Mouse (Mus musculus): ENCODE data around the gene Rgr. TPM values are rescaled to one million over a fixed set of nuclear protein-coding genes. Genes with fewer than 3 reads are reported as not detected.

Rgr gene
- not detected in 2 replicates for polyA plus RNA-seq (2015; fragmentation: Nextera tagmentation; extraction: Ambion mirVana)

DNA sequence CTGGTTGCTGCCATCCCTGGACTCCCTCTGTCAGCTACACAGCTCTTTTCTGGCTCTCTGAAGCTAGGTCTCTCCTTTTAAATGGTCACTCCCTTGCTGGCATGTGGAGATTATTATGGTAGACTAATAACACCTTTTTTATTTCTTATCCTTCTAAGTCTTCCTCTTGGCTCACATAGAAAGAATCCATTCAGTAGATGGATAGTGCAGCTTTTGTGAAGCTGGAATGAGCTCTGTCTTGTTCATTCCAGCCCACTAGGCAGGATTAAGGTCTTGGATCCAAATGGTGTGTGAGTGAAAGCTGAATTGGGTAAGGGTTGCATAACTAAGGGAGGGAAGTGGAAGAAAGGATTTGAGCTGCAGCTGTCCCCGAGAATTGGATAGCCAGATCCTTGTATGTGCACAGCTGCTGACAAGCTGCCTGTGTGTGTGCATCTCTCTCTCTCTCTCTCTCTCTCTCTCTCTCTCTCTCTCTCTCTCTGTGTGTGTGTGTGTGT lies at the start of gene Rgr:
Gene Rgr (minus strand): TSS at position 51 of the 497 bp plus-strand sequence.
- Histone ChIP-seq H3K36me3 (ENCODE audit: control insufficient read depth, insufficient read depth) (no peaks in the 10 kb centered on the region), H3K9ac (ENCODE audit: low read depth, low read length) (no peak within 1 kb of the TSS), H3K4me2 (replicated peaks; ENCODE audit: low read depth) (no peak within 1 kb of the TSS), H3K27ac (ENCODE audit: low read depth, low read length) (no peak within 1 kb of the TSS), H3K4me1 (replicated peaks; ENCODE audit: control insufficient read depth, insufficient read depth, low read length) (no peaks in the 10 kb centered on the region), H3K27me3 (replicated peaks; ENCODE audit: control insufficient read depth, insufficient read depth, low read length) (no peaks in the 10 kb centered on the region), H3K9me3 (ENCODE audit: control insufficient read depth) (no peaks in the 10 kb centered on the region), H3K4me3 (ENCODE audit: low read depth, low read length) (no peak within 1 kb of the TSS)
- TF ChIP-seq CTCF (IDR thresholded peaks at IDR 0.05; ENCODE audit: low read depth), result no peak
- WGBS, result 64% methylated on average over 1 of the region's 1 CpGs
- no peak for ATAC-seq

DNA sequence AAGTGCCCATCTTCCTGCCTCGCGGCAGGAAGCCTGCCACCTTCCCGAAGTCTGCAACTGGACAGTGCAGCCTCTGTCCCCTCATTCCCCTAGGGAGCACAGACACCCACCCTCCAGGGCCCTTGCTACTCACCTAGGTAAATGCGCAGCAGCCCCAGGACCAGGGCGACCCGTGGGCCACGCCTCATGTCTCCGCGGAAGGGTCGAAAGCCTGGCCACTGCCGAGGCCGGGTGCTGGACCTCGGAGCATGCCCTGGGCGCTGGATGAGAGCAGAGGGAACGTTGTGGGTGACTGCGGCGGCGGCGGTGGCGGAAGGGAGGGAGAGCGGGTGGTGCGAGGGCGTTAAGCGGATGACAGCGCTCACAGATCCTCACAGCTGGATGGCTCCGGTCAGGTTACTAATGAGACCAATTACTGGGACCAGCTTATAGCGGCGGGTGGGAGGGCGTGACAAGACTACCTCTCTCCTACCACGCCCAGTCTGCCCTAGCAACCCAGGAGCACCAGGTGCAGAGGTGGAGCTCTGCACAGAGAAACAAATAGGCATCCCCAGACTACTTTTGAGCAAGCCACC lies 49.3 kb upstream of the Rgr start, which contains the start of gene Cdhr1:
Gene Cdhr1 (minus strand): TSS at position 392 of the 575 bp plus-strand sequence.
- Histone ChIP-seq H3K27me3 (replicated peaks; ENCODE audit: control insufficient read depth, insufficient read depth, low read length) (peaks cover 16% of the 10 kb centered on the region), H3K4me1 (replicated peaks; ENCODE audit: control insufficient read depth, insufficient read depth, low read length) (no peaks in the 10 kb centered on the region), H3K9ac (ENCODE audit: low read depth, low read length) (peak within 1 kb of the TSS; percentile 3; the same call in 1 of the 2 replicates), H3K4me2 (replicated peaks; ENCODE audit: low read depth) (peak within 1 kb of the TSS; percentile 51), H3K36me3 (ENCODE audit: control insufficient read depth, insufficient read depth) (no peaks in the 10 kb centered on the region), H3K4me3 (ENCODE audit: low read depth, low read length) (peak within 1 kb of the TSS; percentile 17), H3K27ac (ENCODE audit: low read depth, low read length) (no peak within 1 kb of the TSS), H3K9me3 (ENCODE audit: control insufficient read depth) (no peaks in the 10 kb centered on the region)
- ATAC-seq, result 0 out of 2 replicates have a peak, but pooled peaks have one; percentile 36
- 2% methylated on average over 30 of the region's 30 CpGs for WGBS
- TF ChIP-seq CTCF (IDR thresholded peaks at IDR 0.05; ENCODE audit: low read depth), result no peak

DNA sequence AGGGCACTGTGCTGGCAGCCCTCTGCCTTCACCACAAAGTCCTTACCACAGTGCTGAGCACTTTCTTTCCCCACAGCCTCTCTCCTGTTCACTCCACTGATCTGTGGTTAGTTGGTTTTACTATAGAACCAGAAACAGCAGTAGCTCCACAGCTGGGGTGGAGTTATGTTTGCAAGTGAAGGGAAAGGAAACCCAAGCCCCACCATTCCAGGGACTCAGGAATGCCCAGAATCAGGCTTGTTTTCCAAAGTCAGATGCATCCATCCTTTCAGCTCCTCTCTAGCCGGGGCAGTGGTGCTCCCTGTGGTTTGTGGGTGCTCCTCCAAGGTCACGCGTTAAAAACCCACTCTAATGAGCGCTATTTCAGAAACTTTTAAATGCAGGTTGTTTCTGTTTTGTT lies 46.8 kb upstream of the Rgr start:
- ATAC-seq, result no peak
- no peak overlapping the region for H3K4me3 ChIP-seq (ENCODE audit: low read depth, low read length)
- H3K4me1 ChIP-seq (replicated peaks; ENCODE audit: control insufficient read depth, insufficient read depth, low read length), result no peaks in the 10 kb centered on the region
- no peak overlapping the region for H3K4me2 ChIP-seq (replicated peaks; ENCODE audit: low read depth)
- peaks cover 16% of the 10 kb centered on the region for H3K27me3 ChIP-seq (replicated peaks; ENCODE audit: control insufficient read depth, insufficient read depth, low read length)
- no peak overlapping the region for H3K9ac ChIP-seq (ENCODE audit: low read depth, low read length)
- H3K27ac ChIP-seq (ENCODE audit: low read depth, low read length), result no peak overlapping the region
- no peaks in the 10 kb centered on the region for H3K36me3 ChIP-seq (ENCODE audit: control insufficient read depth, insufficient read depth)
- WGBS, result 74% methylated on average over 4 of the region's 4 CpGs
- no peak for TF ChIP-seq CTCF (IDR thresholded peaks at IDR 0.05; ENCODE audit: low read depth)
- no peaks in the 10 kb centered on the region for H3K9me3 ChIP-seq (ENCODE audit: control insufficient read depth)

DNA sequence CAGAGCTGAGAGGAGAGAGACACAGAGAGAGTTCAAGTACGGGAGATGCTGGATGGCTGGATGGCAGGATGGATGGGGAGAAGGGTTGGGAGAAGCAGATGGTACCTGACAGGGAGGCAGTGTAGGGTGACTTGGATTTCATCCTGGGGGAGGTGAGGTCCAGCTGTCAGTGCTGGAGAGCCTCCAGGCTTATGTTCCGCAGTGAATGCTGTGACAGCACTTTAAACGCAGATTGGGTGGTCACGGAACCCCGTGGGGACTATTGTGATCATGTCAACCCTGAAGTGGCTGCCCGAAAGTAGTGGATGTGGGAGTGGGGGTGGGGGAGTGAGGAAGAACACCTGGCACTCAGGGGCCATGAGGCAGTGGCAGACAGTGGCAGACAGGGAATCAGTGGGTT lies 45.7 kb upstream of the Rgr start:
- Histone ChIP-seq H3K4me3 (ENCODE audit: low read depth, low read length) (no peak overlapping the region), H3K4me1 (replicated peaks; ENCODE audit: control insufficient read depth, insufficient read depth, low read length) (no peaks in the 10 kb centered on the region), H3K27me3 (replicated peaks; ENCODE audit: control insufficient read depth, insufficient read depth, low read length) (peaks cover 16% of the 10 kb centered on the region), H3K27ac (ENCODE audit: low read depth, low read length) (no peak overlapping the region), H3K9ac (ENCODE audit: low read depth, low read length) (no peak overlapping the region), H3K4me2 (replicated peaks; ENCODE audit: low read depth) (no peak overlapping the region), H3K36me3 (ENCODE audit: control insufficient read depth, insufficient read depth) (no peaks in the 10 kb centered on the region), H3K9me3 (ENCODE audit: control insufficient read depth) (no peaks in the 10 kb centered on the region)
- TF ChIP-seq CTCF (IDR thresholded peaks at IDR 0.05; ENCODE audit: low read depth), result no peak
- ATAC-seq, result no peak
- 78% methylated on average over 6 of the region's 6 CpGs for WGBS

DNA sequence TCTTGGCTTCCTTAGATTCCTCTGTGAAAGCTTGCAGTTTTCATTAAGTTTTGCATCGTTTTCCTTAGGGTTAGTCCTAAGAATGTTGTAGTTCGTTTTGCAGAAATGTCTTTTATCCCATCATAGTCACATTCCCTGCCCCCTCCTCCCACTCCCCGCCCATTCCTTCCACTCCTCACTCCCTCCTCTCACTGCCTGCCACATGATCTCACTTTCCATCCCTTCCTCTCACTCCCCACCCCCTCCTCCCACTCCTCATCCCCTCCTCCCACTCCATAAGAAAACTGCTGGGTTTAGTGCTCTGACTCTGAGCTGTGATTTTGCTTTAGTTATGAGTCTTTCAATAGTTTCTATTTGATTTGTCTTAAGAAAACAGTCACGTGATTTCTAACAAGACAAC lies 35.0 kb upstream of the Rgr start:
- Histone ChIP-seq H3K4me1 (replicated peaks; ENCODE audit: control insufficient read depth, insufficient read depth, low read length) (no peaks in the 10 kb centered on the region), H3K4me2 (replicated peaks; ENCODE audit: low read depth) (no peak overlapping the region), H3K9ac (ENCODE audit: low read depth, low read length) (no peak overlapping the region), H3K9me3 (ENCODE audit: control insufficient read depth) (no peaks in the 10 kb centered on the region), H3K27ac (ENCODE audit: low read depth, low read length) (no peak overlapping the region), H3K27me3 (replicated peaks; ENCODE audit: control insufficient read depth, insufficient read depth, low read length) (no peaks in the 10 kb centered on the region), H3K36me3 (ENCODE audit: control insufficient read depth, insufficient read depth) (no peaks in the 10 kb centered on the region), H3K4me3 (ENCODE audit: low read depth, low read length) (no peak overlapping the region)
- no peak for TF ChIP-seq CTCF (IDR thresholded peaks at IDR 0.05; ENCODE audit: low read depth)
- 28% methylated on average over 4 of the region's 4 CpGs for WGBS
- no peak for ATAC-seq

DNA sequence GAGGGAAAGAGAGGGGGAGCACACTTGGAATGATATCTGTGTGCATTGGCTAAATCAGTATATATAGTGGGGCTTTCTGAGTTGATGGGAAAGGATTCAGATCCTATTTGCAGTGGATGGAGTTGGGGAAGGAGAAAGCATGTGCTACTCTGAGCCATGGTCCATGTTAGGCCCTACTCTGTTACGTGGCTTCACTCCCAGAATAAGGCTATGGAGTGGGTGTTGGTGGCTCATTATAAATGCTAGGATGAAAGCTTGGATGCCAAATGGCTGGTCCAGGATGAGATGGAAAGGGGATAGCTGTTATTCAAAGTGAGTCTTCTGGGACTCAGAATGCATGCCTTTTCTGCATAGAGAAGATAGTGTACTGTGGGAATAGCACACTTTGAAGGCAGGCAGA lies 32.0 kb upstream of the Rgr start:
- H3K9me3 ChIP-seq (ENCODE audit: control insufficient read depth), result no peaks in the 10 kb centered on the region

More for the DNA sequence above, 32.0 kb upstream of the Rgr start:
- H3K4me2 ChIP-seq (replicated peaks; ENCODE audit: low read depth), result no peak overlapping the region
- no peaks in the 10 kb centered on the region for H3K27me3 ChIP-seq (replicated peaks; ENCODE audit: control insufficient read depth, insufficient read depth, low read length)
- no peak overlapping the region for H3K27ac ChIP-seq (ENCODE audit: low read depth, low read length)
- WGBS, result 83% methylated on average over 1 of the region's 1 CpGs
- no peaks in the 10 kb centered on the region for H3K4me1 ChIP-seq (replicated peaks; ENCODE audit: control insufficient read depth, insufficient read depth, low read length)
- ATAC-seq, result no peak
- no peak for TF ChIP-seq CTCF (IDR thresholded peaks at IDR 0.05; ENCODE audit: low read depth)
- H3K36me3 ChIP-seq (ENCODE audit: control insufficient read depth, insufficient read depth), result no peaks in the 10 kb centered on the region
- H3K4me3 ChIP-seq (ENCODE audit: low read depth, low read length), result no peak overlapping the region
- H3K9ac ChIP-seq (ENCODE audit: low read depth, low read length), result no peak overlapping the region

Data from intestine, postnatal 0 days (tissue).